In genomic region chr8:126852184-126852583, GRCm38 (mm10) we compare ENCODE assay signal across 8 mouse cellular contexts.
DNase-seq lines count a peak whose midpoint lies in the region; ATAC-seq and TF ChIP-seq lines count a peak whose summit lies in the region.

No protein-coding gene starts in this region.

- no peak overlapping the region for H3K4me3 ChIP-seq in forebrain, postnatal 0 days (ENCODE audit: low read depth, low read length)
- H3K4me3 ChIP-seq in forebrain, embryonic 16.5 days (replicated peaks; ENCODE audit: low read length) = no peak overlapping the region
- no peak overlapping the region for H3K4me3 ChIP-seq in hindbrain, embryonic 13.5 days
- no peak overlapping the region for H3K4me3 ChIP-seq in liver, embryonic 16.5 days (ENCODE audit: low read depth, low read length)

- no peaks in the 10 kb centered on the region for H3K9me3 ChIP-seq in forebrain, postnatal 0 days (ENCODE audit: low read length)
- H3K9me3 ChIP-seq in forebrain, embryonic 16.5 days (ENCODE audit: control insufficient read depth, low read length) = no peaks in the 10 kb centered on the region
- H3K9me3 ChIP-seq in hindbrain, embryonic 13.5 days = no peaks in the 10 kb centered on the region
- no peaks in the 10 kb centered on the region for H3K9me3 ChIP-seq in liver, embryonic 16.5 days (replicated peaks; ENCODE audit: control insufficient read depth, low read length)

- ATAC-seq in forebrain, postnatal 0 days = no peak
- no peak for ATAC-seq in forebrain, embryonic 16.5 days
- no peak for ATAC-seq in hindbrain, embryonic 13.5 days (ENCODE audit: low FRiP score)
- no peak for ATAC-seq in liver, embryonic 16.5 days (ENCODE audit: low read depth)

- DNase-seq in forebrain, postnatal 0 days = no peak
- DNase-seq in CD4-positive helper T cell, adult 2 months (ENCODE audit: low read depth, low spot score) = peak; percentile 79
- no peak for DNase-seq in cerebellum, postnatal 36 days
- DNase-seq in layer of hippocampus, adult 9-10 months (ENCODE audit: low spot score) = no peak
- DNase-seq in spleen, postnatal 4 days (ENCODE audit: low spot score in 2 of 2) = no peak

- H3K27ac ChIP-seq in forebrain, postnatal 0 days (ENCODE audit: low read depth, low read length) = peak overlapping the region; percentile 40; the same call in 1 of the 2 replicates
- no peak overlapping the region for H3K27ac ChIP-seq in forebrain, embryonic 16.5 days (ENCODE audit: low read length)
- peak overlapping the region; percentile 55 for H3K27ac ChIP-seq in hindbrain, embryonic 13.5 days
- H3K27ac ChIP-seq in liver, embryonic 16.5 days (ENCODE audit: low read length) = peak overlapping the region; percentile 72

- no peak overlapping the region for H3K4me2 ChIP-seq in forebrain, postnatal 0 days (ENCODE audit: low read depth)
- no peak overlapping the region for H3K4me2 ChIP-seq in forebrain, embryonic 16.5 days (ENCODE audit: low read length)
- no peak overlapping the region for H3K4me2 ChIP-seq in hindbrain, embryonic 13.5 days
- no peak overlapping the region for H3K4me2 ChIP-seq in liver, embryonic 16.5 days (ENCODE audit: low read depth, low read length)

- H3K4me1 ChIP-seq in forebrain, postnatal 0 days (ENCODE audit: insufficient read depth) = no peaks in the 10 kb centered on the region
- H3K4me1 ChIP-seq in forebrain, embryonic 16.5 days (replicated peaks; ENCODE audit: control insufficient read depth, insufficient read depth, low read length) = no peaks in the 10 kb centered on the region
- peaks cover 16% of the 10 kb centered on the region for H3K4me1 ChIP-seq in hindbrain, embryonic 13.5 days (replicated peaks)
- H3K4me1 ChIP-seq in liver, embryonic 16.5 days (ENCODE audit: control insufficient read depth, low read depth, low read length) = peaks cover 29% of the 10 kb centered on the region

- H3K36me3 ChIP-seq in forebrain, postnatal 0 days (ENCODE audit: insufficient read depth) = no peaks in the 10 kb centered on the region
- no peaks in the 10 kb centered on the region for H3K36me3 ChIP-seq in forebrain, embryonic 16.5 days (ENCODE audit: control insufficient read depth, insufficient read depth)
- H3K36me3 ChIP-seq in hindbrain, embryonic 13.5 days = no peaks in the 10 kb centered on the region
- H3K36me3 ChIP-seq in liver, embryonic 16.5 days (ENCODE audit: control insufficient read depth, insufficient read depth) = no peaks in the 10 kb centered on the region

- 76% methylated on average over 5 of the region's 5 CpGs for WGBS in forebrain, postnatal 0 days
- WGBS in forebrain, embryonic 16.5 days = 77% methylated on average over 5 of the region's 5 CpGs
- WGBS in hindbrain, embryonic 13.5 days = 74% methylated on average over 5 of the region's 5 CpGs
- WGBS in liver, embryonic 16.5 days (ENCODE audit: insufficient replicate concordance) = 48% methylated on average over 5 of the region's 5 CpGs

- TF ChIP-seq CTCF in forebrain, postnatal 0 days (IDR thresholded peaks at IDR 0.05; ENCODE audit: low read depth) = no peak

- no peaks in the 10 kb centered on the region for H3K27me3 ChIP-seq in forebrain, postnatal 0 days (ENCODE audit: insufficient read depth, low read length)
- no peaks in the 10 kb centered on the region for H3K27me3 ChIP-seq in forebrain, embryonic 16.5 days (replicated peaks; ENCODE audit: control insufficient read depth, insufficient read depth, low read length)
- no peaks in the 10 kb centered on the region for H3K27me3 ChIP-seq in hindbrain, embryonic 13.5 days
- no peaks in the 10 kb centered on the region for H3K27me3 ChIP-seq in liver, embryonic 16.5 days (ENCODE audit: control insufficient read depth, insufficient read depth, low read depth, low read length)

- H3K9ac ChIP-seq in forebrain, postnatal 0 days = no peak overlapping the region
- no peak overlapping the region for H3K9ac ChIP-seq in forebrain, embryonic 16.5 days (replicated peaks; ENCODE audit: low read depth, low read length)
- no peak overlapping the region for H3K9ac ChIP-seq in hindbrain, embryonic 13.5 days
- no peak overlapping the region for H3K9ac ChIP-seq in liver, embryonic 16.5 days (ENCODE audit: low read depth, low read length)
